Mouse (Mus musculus): ENCODE measurements at regions not wholly inside any gene's neighbourhood (a gene's known extent, or its start where the extent isn't known, plus 50 kb on each side); places are given as distances from the start of the nearest gene placed in this dataset.

- no peaks in the 10 kb centered on the region for H3K4me1 ChIP-seq (replicated peaks; ENCODE audit: insufficient read depth, low read length)
- DNase-seq (ENCODE audit: low spot score) (no peak), ATAC-seq (replicated peaks; ENCODE audit: low FRiP score, low read depth) (no peak)
- H3K4me2 ChIP-seq (ENCODE audit: low read length), result no peak overlapping the region
- peak overlapping the region; percentile 63 for H3K27ac ChIP-seq
- WGBS, result 72% methylated on average over 6 of the region's 6 CpGs
- no peaks in the 10 kb centered on the region for H3K27me3 ChIP-seq (ENCODE audit: insufficient read depth, low read length)
- H3K36me3 ChIP-seq (ENCODE audit: insufficient read depth, low read length), result no peaks in the 10 kb centered on the region
- no peaks in the 10 kb centered on the region for H3K9me3 ChIP-seq (replicated peaks; ENCODE audit: low read length)
- no peak overlapping the region for H3K4me3 ChIP-seq (replicated peaks; ENCODE audit: low read depth, low read length)
- TF ChIP-seq CTCF (IDR thresholded peaks at IDR 0.05; ENCODE audit: low read depth), result no peak
- H3K9ac ChIP-seq (ENCODE audit: low read depth, low read length), result no peak overlapping the region
Observed at GRCm38 (mm10) chr2:115467936-115468335, 113.6 kb upstream of the BC052040 start.

- Histone ChIP-seq H3K4me1 (replicated peaks; ENCODE audit: insufficient read depth, low read length) (no peaks in the 10 kb centered on the region), H3K9me3 (replicated peaks; ENCODE audit: low read length) (no peaks in the 10 kb centered on the region)
Observed at GRCm38 (mm10) chr2:115468471-115468909, 113.0 kb upstream of the BC052040 start.

DNA sequence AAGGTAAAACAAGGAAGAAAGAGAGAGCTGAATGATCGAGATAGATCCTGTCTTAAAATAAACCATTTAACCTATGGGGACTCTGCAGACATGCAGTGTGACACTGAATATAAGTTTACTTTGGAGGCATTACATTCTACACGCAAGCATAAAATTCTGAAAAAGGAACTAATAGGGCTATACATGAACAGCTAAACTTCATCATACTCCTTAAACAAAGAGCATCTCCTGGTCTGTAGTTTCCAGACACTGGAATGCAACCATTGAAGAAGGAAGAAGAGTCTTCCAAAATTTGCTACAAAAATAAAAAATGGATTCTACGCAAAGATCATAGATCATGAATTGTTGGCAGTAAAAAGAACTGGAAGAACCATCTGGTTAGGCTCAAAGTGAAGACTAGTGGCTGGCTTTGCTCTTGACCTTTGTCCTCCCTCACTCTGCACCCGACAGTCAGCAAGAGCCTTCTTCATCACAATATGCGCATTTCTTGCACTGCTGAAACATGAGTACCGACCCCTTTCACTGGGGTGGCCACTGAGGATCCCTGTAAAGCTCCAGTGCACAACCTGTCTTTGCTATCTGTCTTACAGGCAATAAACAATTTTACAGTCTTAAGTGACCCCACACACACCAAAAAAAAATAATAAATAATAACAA, 112.2 kb upstream of the BC052040 start:
- TF ChIP-seq CTCF (IDR thresholded peaks at IDR 0.05; ENCODE audit: low read depth), result no peak
- ATAC-seq (replicated peaks; ENCODE audit: low FRiP score, low read depth) (0 out of 2 replicates have a peak, but pooled peaks have one; percentile 29), DNase-seq (ENCODE audit: low spot score) (peak; percentile 83)
- no peaks in the 10 kb centered on the region for H3K9me3 ChIP-seq (replicated peaks; ENCODE audit: low read length)
- no peak overlapping the region for H3K4me2 ChIP-seq (ENCODE audit: low read length)
- H3K4me3 ChIP-seq (replicated peaks; ENCODE audit: low read depth, low read length), result no peak overlapping the region
- no peaks in the 10 kb centered on the region for H3K27me3 ChIP-seq (ENCODE audit: insufficient read depth, low read length)
- H3K4me1 ChIP-seq (replicated peaks; ENCODE audit: insufficient read depth, low read length), result no peaks in the 10 kb centered on the region
- WGBS, result 50% methylated on average over 6 of the region's 6 CpGs
- H3K36me3 ChIP-seq (ENCODE audit: insufficient read depth, low read length), result no peaks in the 10 kb centered on the region
- H3K9ac ChIP-seq (ENCODE audit: low read depth, low read length), result no peak overlapping the region
- peak overlapping the region; percentile 63; the same call in 1 of the 2 replicates for H3K27ac ChIP-seq

More at GRCm38 (mm10) chr2:115468471-115468909, 113.0 kb upstream of the BC052040 start:
- Histone ChIP-seq H3K4me2 (ENCODE audit: low read length) (no peak overlapping the region), H3K9ac (ENCODE audit: low read depth, low read length) (no peak overlapping the region), H3K27ac (peak overlapping the region; percentile 63), H3K4me3 (replicated peaks; ENCODE audit: low read depth, low read length) (no peak overlapping the region), H3K36me3 (ENCODE audit: insufficient read depth, low read length) (no peaks in the 10 kb centered on the region), H3K27me3 (ENCODE audit: insufficient read depth, low read length) (no peaks in the 10 kb centered on the region)
- WGBS, result 45% methylated on average over 7 of the region's 7 CpGs
- DNase-seq (ENCODE audit: low spot score), result peak; percentile 65
- TF ChIP-seq CTCF (IDR thresholded peaks at IDR 0.05; ENCODE audit: low read depth), result no peak
- ATAC-seq (replicated peaks; ENCODE audit: low FRiP score, low read depth), result no peak

DNA sequence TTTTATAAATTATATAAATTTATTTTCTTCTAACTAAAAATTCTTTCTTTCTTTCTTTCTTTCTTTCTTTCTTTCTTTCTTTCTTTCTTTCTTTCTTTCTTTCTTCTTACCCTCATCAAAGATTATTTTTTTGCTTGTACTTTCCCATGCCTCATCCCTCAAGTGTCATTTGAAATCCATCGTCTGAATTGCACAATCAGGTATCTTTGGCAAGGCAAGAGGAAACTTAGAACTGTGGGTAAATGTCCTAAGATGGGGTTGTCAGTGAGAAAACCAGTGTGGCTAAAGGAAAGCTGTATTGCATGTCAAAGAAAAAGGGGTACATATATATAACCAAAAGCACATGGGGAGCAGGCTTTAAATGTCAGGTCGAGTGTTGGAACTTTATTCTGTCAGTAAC, 109.1 kb upstream of the BC052040 start:
- Histone ChIP-seq H3K9me3 (replicated peaks; ENCODE audit: low read length) (no peaks in the 10 kb centered on the region), H3K4me1 (replicated peaks; ENCODE audit: insufficient read depth, low read length) (no peaks in the 10 kb centered on the region), H3K36me3 (ENCODE audit: insufficient read depth, low read length) (no peaks in the 10 kb centered on the region), H3K9ac (ENCODE audit: low read depth, low read length) (no peak overlapping the region), H3K27me3 (ENCODE audit: insufficient read depth, low read length) (no peaks in the 10 kb centered on the region), H3K27ac (no peak overlapping the region), H3K4me3 (replicated peaks; ENCODE audit: low read depth, low read length) (no peak overlapping the region), H3K4me2 (ENCODE audit: low read length) (no peak overlapping the region)
- no peak for TF ChIP-seq CTCF (IDR thresholded peaks at IDR 0.05; ENCODE audit: low read depth)
- DNase-seq (ENCODE audit: low spot score), result no peak
- WGBS, result 77% methylated on average over 2 of the region's 2 CpGs
- ATAC-seq (replicated peaks; ENCODE audit: low FRiP score, low read depth), result no peak

DNA sequence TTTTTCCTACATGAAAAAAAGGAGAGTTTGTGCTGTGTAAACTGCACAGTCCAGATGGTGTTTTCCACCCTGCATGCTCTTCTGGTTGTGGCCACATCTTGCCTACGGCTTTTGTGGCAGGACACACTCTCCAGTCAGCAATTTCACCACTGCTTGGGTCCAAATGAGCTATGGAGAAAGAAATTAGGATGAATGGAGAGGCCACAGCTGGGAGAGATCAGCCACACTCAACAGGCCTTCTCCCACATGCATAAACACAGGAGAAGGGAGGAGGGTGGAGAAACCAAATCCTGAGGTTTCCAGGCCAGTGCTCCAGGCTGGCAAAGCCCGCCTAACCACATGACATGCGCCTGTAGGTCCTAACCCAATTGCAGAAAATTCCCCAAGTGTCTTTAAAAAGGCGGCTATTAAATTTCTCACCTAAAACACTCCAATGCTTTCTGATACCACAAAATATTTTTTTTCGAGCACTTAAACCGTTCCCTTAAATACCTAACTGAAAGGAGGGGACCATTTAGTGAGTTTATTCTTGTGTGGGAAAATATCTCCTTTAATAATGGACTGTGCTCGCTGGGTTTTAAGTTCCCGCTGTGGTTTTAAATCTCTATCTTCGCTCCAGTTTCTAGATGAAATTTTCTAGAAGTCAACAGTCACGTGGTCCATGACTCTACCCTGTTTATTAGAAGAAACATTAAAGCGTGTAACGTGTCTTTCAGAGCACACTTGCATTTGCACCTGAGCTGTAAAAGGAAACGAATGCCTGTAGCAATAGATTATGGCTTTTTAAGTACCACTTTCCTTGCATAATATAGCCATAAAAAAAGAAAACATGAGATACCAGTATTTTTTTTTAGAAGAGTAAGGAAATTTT, 97.9 kb upstream of the BC052040 start:
- WGBS, result 18% methylated on average over 13 of the region's 13 CpGs
- no peaks in the 10 kb centered on the region for H3K27me3 ChIP-seq (ENCODE audit: insufficient read depth, low read length)
- no peaks in the 10 kb centered on the region for H3K4me1 ChIP-seq (replicated peaks; ENCODE audit: insufficient read depth, low read length)
- no peak overlapping the region for H3K9ac ChIP-seq (ENCODE audit: low read depth, low read length)
- no peak overlapping the region for H3K4me3 ChIP-seq (replicated peaks; ENCODE audit: low read depth, low read length)
- ATAC-seq (replicated peaks; ENCODE audit: low FRiP score, low read depth), result peak; percentile 90
- no peaks in the 10 kb centered on the region for H3K9me3 ChIP-seq (replicated peaks; ENCODE audit: low read length)
- TF ChIP-seq CTCF (IDR thresholded peaks at IDR 0.05; ENCODE audit: low read depth), result no peak
- peak; percentile 94 for DNase-seq (ENCODE audit: low spot score)
- H3K4me2 ChIP-seq (ENCODE audit: low read length), result peak overlapping the region; percentile 28
- 0 out of 2 replicates have a peak overlapping the region, but pooled peaks have one; percentile 47 for H3K27ac ChIP-seq
- no peaks in the 10 kb centered on the region for H3K36me3 ChIP-seq (ENCODE audit: insufficient read depth, low read length)

GRCm38 (mm10) chr2:115488465-115488864, 93.1 kb upstream of the BC052040 start:
- Histone ChIP-seq H3K27ac (no peak overlapping the region), H3K4me3 (replicated peaks; ENCODE audit: low read depth, low read length) (no peak overlapping the region), H3K9ac (ENCODE audit: low read depth, low read length) (no peak overlapping the region), H3K9me3 (replicated peaks; ENCODE audit: low read length) (no peaks in the 10 kb centered on the region), H3K27me3 (ENCODE audit: insufficient read depth, low read length) (no peaks in the 10 kb centered on the region), H3K36me3 (ENCODE audit: insufficient read depth, low read length) (no peaks in the 10 kb centered on the region), H3K4me1 (replicated peaks; ENCODE audit: insufficient read depth, low read length) (no peaks in the 10 kb centered on the region), H3K4me2 (ENCODE audit: low read length) (no peak overlapping the region)
- DNase-seq (ENCODE audit: low spot score), result peak; percentile 47
- WGBS, result 34% methylated on average over 4 of the region's 4 CpGs
- no peak for TF ChIP-seq CTCF (IDR thresholded peaks at IDR 0.05; ENCODE audit: low read depth)
- no peak for ATAC-seq (replicated peaks; ENCODE audit: low FRiP score, low read depth)
